Mouse (Mus musculus) testis, adult 2 months (tissue): ENCODE data around the gene Pou2f2.

Source experiments
- CTCF ChIP-seq: fragments of 200-500 bp; IDR thresholded peaks from 2 replicates; pipeline ENCODE4 v1.5.1; 2012; ENCODE audit warnings: low read depth, mild to moderate bottlenecking, inconsistent platforms, low read length, moderate library complexity; ENCODE audit not compliant: control insufficient read depth, insufficient read depth, insufficient replicate concordance
- POLR2A ChIP-seq: fragments of 200-500 bp; IDR thresholded peaks from 2 replicates; pipeline ENCODE4 v1.6.1; 2012; ENCODE audit warnings: low read depth, mild to moderate bottlenecking, inconsistent platforms, low read length, moderate library complexity; ENCODE audit not compliant: control insufficient read depth

GRCm38 (mm10) chr7:25221102-25221883 is 41.8 kb upstream of the Pou2f2 start, which contains the start of gene Zfp526:
- TF ChIP-seq CTCF (no peak), POLR2A (peak; percentile 81)
